Mouse (Mus musculus) thymus, postnatal 25 days (tissue): ENCODE measurements around the gene Wdr27.
"Not testable (repeated sequence)": the region's sequence is repeated elsewhere in the genome, so short reads cannot be mapped to it uniquely, and the experiment has no call there.

ENCODE experiments used
- DNase-seq: peaks from one replicate; pipeline ENCODE4 v3.0.0; 2022

Gene Wdr27

DNA sequence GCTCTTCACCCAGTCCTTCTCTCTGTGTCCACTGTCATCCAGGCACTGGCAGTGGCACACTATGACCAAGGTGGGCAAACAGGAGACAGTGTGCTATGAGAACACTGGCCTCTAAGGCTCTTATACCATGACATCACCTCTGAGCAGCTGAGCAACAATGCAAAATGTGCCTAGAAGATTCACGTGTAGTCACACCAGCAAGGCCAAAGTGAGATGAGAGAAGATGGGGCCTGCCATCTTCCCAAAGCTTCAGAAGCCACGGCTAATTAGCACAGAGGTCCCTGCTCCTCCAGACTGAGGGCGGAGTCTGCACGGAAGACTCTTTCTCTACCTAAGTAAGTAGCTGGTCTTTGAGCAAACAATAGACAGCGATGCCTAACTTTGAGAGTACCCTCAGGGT is 14.3 kb downstream of the Wdr27 start:
- DNase-seq, result no peak

DNA sequence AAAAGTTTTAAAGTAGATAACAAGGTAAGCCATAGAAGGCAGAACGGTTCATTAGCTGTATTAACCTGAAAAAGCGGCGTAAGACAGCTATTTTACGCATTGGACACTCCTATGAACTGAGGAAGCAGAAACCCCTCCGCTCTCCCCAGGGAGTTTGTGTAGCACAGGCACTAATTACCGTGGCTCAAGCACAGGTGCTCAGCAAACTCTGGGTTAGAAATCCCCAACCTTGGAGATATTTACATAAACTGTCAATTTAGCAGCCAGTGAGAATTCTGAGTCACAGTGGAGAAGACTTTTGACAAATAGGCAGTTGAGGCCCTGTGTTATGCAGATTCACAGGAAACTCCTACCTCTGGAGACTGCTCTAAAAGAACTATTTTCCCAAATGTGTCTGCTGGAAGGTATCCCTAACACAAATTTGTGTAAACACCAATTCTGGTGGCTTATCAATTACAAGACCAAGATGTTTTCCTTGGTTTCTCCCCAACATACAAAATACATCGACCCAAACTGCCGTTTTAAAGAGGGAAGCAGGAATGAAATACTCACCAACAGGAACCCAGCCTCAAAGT is 15.2 kb downstream of the Wdr27 start:
- DNase-seq, result no peak

DNA sequence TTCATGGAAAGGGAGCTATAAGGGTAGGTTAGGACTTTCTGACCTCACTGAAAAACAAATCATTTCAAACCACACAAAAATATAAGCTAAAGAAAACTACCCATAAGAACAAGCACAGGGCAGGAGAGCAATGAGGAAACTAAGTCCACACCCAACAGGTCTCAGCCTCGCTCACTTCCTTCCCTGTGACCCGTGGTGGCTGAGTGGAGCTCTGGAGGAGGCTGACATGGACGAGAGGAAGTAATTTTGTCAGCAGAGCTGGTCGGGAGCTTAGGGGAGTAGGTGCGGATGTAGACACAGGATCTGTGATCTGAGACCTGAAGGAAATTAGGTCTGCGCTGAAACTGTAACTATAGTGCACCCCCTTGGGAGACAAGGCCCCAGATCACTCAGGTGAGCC is 21.4 kb downstream of the Wdr27 start:
- DNase-seq, result no peak

DNA sequence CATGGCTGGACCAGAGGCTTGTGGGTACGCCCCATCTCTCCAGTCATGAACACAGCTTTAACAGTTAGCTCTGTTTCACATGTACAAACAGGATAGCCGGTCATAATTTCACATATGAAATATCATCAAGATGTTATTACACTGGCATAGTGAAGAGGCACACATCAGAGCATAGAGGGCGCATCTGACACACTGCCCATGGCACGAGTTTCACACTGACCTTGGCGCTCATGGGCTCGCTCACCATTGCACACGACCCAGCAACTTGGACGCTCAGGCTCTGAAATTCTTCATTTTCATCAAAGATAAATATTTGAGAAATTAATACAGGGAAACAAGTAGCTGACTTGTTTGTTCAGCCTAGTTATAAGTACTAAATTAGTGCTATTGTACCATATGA is 25.1 kb downstream of the Wdr27 start:
- DNase-seq, result no peak

DNA sequence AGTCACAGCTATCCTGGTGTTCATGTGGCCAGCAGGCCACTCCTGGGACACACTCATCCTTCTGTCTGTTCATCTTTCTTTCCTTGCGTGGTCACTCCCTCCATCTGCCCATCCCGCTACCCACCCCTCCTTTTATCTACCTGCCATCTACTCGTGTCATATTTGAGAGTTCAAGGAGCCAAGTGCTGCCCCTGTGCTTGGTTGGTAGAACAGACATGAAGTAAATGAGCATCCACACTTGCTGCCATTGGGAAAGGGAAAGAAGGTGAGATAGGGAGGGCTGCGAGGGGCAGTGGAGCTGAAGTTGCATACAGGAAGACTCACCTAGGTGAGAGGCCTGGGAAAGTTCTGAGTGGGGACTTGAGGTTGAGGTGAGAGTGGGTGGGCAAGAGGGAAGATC is 28.6 kb downstream of the Wdr27 start:
- DNase-seq, result no peak

DNA sequence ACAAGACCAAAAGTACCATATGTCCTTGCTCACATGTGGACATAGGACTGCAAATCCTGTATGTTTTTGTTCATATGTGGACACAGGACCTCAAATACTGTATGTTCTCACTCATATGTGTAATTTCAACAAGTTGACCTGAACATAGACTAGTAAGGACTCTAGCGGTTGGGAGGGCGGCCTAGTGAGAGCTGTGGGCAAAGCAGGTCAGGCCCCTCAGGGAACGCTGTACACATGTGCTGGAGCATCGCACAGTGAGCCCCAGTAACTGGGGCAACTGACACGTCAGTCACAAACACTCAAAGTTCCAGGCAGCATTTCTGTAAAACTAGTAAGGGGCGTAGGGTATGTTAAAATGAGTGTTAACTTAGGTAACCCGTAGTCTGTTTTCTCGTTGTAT is 30.0 kb downstream of the Wdr27 start:
- no peak for DNase-seq

DNA sequence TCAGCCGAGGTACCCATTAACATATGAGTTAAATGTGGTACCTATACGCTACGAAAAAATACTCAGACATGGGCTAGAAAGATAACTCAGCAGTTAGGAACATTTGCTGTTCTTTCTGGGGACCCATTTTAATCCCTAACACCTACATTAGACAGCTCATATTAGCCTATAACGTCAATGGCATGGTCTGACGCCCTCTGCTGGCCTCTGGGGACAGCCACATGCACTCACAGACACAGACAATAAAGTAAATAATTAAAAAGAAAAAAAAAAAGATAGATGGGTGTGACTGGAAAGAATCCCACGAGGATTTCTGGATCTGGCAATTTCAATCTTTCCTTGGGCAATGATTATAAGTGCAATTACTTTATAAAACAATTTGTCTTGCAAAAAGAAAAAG is 30.5 kb downstream of the Wdr27 start:
- no peak for DNase-seq

DNA sequence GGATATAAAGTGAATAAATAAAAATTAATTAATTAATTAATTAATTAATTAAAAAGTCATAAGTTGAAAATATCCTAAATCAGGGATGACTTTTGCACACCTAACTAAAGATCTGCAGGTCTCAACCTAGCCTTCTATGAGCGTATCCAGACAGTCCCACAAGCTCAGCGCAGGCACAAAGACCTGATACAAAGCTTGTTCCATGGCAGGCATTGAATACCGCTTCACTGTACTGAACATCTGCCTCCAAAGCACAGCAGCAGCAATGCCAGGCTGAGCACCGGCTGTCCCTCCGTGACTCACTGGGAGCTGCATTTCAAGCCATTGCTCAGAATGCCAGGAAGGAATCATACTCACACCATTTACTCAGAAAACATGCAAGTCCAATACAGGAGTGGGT is 32.2 kb downstream of the Wdr27 start:
- DNase-seq, result no peak

DNA sequence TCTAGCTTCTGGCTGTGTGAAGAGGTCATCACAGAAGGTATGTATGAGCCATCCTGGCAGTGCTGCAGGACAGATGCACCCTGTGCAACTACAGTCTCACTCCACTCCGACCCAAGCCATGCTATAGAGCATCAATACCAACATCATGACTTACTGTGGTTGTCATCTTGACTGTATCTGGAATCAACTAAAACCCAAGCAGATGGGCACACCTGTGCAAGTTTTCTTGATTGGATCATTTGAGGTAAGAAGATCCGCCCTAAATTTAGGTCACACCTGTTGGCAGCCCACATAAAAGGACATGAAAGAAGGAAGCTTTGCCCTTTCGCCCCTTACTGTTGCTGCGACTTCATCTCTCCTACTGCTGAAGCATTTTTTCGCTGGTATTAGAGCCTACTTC is 33.6 kb downstream of the Wdr27 start:
- DNase-seq, result peak; percentile 64

DNA sequence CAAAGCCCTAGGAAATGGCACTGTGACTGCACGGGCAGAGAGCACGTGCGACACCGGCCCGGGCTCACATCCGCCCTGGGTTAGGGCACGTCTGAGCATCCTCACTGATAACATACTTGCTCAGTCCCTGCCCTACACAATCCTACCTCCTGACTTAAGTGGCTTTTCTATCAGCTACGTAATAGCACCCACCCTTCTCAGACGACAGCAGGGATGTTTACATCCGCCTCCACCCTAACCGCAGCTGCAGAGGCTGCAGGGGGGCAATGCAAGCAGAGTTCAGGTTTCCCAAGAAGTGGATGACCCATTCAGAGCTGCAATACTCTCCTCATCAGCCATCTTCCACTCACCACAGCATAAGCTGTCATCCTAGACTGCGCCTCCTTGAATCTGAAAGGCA is 35.8 kb downstream of the Wdr27 start:
- no peak for DNase-seq

DNA sequence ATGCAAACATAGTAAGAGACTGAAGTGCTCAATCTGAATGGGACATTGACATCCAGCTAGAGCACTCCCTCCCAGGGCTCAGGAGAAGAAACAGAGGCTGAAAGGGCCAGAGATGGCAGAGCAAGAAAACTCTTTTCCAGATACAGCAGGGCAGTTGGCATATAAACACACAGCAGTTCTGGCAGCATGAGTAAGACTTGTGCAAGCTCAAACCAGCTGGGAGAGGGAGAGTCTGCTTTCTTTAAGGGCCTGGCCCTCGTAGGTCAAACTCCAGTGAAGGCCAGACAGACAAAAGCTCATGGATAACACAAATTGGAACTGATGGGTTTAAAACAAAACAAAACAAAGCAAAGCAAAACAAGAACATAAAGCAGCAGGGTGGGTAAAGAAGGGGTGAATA is 36.3 kb downstream of the Wdr27 start:
- DNase-seq, result no peak

DNA sequence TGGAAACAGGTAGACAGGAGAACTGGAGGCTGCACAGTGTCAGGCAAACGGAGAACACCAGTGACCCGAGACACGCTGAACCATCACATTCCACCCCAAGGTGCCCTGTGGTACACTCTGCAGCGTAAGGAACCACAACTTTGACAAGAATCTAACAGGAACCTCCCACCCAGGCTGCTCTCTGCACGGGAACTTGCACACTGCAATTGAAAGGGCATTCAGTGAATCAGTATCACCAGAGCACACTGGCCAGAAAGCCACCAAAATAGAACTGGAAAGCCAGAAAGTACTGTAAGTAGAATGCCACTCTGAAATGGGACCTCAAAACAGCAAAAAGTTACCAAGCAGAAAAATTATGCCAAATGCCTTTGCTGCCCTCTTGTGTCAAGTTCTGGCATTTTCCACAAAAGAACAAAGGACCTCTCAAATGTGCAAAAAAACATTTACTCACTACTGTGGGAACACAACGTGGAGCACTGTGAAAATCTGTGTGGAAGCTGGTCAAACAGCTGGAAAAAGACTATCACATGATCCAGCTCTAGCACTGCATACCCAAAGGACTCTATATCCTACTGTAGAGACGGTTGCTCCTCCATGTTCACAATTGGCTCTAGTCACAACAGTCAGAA is 38.2 kb downstream of the Wdr27 start:
- peak; percentile 85 for DNase-seq

DNA sequence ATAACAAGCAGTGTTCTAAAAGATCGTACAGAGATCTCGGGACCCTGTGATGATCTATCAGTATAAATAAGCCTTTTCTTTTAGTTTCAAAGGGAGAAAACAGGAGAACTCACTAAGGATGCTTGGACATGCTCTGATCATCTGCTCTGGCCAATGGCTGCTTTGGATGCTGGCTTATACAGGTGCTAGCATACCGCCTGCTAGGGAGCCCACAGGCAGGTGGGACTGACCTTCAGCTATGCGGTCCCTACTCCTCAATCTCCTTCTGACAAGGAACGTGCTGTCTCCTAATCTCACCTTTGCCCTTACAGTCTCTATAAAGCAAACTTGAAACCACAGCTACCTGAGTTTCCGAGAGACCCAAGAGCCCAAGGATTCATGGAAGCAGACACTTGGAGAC is 38.8 kb downstream of the Wdr27 start:
- no peak for DNase-seq

DNA sequence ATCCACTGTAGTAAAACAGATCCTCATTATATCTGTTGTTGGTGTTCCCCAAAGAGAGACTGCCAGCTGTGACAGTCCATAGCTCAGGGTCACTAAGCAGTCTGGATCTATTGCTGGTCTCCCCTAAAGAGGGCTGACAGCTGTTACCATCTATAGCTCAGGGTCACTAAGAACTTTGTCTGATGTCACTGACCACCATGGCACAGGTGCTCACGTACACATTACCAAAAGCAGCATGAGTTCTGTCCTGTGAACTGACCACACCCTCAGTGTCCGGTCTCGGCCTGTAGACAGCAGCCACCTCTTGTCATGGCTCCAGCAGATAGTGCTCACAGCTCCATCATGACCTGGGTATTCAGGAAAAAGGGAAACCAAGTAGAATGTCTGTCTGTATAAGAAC is 39.7 kb downstream of the Wdr27 start:
- no peak for DNase-seq

DNA sequence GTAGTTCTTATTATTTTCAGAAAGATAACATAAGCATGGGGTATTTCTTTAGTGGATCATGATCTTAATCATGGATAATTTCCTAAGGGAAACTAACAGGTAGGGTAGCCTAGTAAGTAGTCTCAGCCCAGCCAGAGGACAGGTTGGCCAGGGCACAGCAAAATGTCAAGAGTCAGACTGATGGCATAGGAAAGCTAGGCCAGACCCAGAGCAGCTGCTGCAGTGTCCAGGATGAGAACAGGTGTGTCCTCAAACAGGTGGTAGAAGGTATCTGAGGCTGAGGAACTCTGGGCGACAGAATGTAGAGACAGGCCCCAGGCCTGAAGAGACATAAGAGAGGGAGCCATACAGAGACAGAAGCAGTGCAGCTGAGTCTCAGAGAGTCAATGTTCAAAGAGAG is 44.0 kb downstream of the Wdr27 start:
- no peak for DNase-seq

DNA sequence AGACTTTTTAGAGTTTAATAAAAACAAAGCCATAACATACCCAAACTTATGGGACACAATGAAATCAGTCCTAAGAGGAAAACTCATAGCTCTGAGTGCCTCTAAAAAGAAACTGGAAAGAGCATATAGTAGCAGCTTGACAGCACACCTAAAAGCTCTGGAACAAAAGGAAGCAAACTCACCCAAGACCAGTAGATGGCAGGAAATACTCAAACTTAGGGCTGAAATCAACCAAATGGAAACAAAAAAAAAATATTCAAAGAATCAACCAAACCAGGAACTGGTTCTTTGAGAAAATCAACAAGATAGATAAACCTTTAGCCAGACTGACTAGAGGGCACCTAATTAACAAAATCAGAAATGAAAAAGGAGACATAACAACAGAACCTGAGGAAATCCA is 47.9 kb downstream of the Wdr27 start:
- DNase-seq, result not testable (repeated sequence)

DNA sequence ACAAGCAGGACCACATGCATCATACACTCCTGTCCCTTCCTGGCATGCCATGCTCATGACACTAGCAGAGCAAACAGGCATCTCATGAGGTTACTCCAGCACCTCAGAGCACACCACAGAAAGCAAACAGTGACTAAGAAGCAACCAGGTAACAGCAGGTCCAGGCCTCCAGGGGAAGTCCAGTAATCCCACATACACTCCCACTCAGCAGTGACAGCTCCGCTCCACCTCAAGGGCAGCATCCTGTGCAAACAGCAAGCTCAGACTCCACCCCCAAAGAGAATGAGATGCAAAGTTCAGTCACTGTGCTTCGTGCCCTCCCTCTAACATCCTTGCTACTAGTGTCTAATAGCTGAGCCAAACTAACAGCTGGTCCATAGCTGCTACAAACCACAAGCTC is 56.0 kb downstream of the Wdr27 start:
- no peak for DNase-seq

DNA sequence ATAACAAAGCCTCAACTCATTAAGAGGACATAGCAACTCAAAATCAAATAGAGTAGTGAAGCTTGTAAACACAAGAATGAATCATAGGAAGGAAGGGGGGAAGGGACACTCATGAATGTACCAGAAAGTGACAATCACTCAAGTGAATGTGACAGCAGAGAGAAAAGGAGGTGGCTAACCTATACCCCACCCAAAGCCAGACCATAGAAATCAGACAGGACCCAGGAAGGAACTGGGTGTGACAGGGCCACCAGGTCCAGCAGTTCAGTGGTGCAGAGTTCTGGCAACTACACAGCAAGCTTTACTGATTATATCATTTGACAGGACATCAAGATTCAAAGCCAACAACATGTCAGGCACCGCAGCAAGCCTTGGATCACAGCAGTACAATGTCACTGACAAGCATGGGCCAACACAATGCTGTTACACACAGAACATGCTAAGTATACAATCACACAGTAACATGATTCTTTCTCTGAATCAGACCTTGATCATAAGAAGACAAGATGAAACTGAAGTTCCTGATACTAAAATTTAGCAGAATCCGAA is 68.2 kb downstream of the Wdr27 start:
- DNase-seq, result no peak

DNA sequence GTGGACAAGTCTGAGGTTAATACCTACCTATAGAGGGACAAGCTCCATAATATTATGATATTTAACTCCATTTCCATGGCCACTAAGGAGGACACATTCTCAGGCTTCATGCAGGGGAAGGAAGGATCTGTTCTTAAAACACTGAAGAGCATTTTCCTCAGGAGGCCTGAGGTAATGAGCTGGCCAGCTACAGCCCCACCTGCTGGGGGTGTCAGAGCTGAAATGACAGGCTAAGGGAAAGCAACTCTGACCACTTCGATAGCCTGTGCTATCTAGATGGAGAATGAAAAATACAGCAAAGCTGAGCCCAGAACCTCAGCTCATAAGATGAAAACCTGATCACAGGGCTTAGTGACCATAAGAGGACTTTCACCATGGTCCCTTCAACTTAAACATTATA is 82.7 kb downstream of the Wdr27 start:
- no peak for DNase-seq

DNA sequence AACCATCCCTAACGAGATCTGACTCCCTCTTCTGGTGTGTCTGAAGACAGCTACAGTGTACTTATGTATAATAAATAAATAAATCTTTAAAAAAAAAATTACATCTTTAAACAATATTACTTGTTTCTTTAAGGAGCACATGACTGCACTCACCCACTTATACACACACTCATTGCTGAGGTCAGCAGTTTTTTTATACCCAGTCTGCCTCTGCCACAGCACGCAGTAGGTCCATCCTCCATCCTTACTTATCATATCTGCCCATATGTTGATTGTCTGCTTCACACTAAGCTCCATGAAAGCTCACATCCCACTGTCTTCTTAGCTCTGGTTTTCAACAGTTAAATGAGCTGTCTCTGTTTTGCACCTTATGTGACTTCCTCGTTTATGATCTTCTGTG is 95.2 kb downstream of the Wdr27 start:
- no peak for DNase-seq

DNA sequence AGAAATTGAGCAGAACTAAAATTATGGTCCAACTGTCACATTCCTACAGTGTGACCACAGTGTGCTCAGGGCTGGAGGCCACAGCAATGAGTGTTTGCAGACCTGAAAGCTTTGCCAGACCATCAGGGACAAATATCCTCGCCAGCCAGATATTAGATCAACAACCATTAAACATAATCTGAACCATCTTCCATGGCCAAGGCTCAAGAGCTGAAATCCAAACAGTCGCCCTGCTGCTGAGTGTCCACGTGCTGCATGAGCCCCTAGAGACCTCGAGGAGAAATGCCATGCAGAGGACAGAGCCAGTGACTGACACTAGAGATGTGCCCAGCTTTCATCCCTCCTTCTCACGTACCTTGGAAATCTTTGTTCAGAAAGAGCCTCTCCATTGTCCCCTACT is 96.1 kb downstream of the Wdr27 start:
- DNase-seq, result no peak

DNA sequence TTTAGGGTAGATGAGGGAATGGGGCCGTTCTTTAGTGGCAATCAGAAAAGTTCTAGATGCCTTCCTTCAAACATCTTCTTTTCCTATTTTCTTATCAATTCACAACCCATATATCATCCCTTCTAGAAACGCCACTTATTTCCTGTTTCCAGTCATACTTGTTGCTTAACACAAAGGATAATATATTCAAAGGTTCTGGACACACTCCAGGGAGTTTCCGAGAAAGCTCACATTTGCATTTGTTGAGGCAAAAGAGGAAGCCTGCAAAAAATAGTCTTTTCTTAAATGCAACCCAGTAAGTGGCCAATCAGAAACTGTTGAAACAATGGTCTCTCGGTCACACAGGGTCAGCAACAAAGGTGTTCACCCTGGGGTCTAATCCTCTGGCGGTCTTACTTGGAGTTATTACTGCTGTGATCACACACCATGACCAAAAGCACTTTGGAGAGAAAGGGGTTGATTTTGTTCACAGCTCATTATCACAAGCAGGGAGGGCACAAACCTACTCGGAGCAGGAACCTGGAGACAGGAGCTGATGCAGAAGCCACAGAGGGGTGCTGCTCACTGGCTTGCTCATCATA is 116.2 kb downstream of the Wdr27 start:
- no peak for DNase-seq

DNA sequence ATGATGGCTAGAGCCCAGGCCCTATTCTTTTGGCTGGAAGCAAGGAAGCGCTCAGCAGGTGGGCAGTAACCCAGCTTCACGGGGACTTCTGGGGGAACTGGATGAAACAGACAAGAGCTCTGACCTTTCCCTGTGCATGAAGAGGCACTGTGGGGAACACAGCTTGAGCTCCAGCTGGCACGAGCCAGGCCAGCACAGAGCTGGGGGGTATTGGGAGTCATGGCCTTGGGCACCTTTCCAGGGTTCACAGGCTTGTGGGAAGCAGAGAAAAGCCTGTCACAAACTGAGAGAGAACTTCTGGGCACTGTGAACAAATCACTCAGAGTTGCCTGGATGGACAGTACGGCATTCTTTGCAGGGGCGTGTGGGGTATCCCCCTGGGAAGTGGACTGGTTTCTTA is 118.0 kb downstream of the Wdr27 start:
- DNase-seq, result no peak

DNA sequence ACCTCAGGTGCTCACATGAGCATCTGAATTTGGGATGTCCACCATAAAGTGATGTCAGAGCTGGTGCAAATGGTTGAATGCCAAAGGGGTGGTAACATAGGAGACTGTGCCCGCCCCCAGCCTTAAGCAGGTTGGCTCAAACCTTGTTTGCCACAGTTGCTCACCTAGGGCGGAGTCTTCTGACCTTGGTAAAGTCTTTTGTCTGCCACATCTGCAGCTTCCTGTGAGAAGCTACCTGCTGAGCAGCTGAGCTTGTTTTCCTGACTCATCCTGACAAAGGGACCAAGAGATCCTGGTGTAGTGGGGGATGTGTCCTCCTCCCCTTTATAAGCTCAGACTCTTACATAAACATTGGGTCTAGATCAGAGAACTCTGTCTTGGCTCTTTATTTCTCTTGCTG is 125.0 kb downstream of the Wdr27 start:
- DNase-seq, result no peak

DNA sequence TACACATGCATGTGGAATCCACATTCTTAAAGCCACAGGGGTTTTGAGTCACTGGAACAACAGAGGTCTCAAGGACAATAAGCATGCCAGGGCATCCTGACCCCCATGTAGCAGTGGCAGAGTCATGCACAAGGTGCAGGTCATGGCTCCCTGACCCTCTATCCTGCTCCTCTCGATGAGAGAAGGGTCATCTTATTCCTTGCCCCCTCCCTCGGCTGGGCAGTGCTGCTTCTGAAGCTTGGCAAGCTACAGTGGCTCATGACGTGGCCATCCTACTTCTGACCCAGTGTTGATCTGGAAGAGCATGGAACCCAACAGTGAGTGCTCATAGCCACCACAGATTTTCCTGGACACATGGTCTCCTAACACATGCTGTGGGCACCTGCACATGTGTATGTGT is 126.9 kb downstream of the Wdr27 start:
- DNase-seq, result no peak
